19 mouse cellular contexts compared by ENCODE assay signal in the genomic region with DNA sequence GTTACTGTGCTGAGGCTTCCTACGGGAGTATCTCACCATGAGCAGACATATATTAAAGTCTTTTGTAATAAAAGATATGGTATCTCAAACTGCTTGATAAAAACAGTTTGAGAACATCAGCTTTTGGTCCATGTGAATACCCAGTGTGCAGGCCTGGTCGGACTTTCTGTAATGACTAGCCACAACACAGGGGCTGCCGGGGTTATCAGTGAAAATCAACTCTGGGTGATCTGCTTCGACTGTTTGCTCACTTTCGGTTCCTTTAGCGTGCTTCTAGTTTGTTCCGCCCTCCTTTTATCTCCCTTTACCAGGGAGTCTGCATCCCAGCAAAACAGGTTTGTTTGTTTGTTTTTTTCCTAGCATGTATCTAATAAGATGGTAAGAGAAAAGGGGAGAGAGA. TPM values are rescaled to one million over a fixed set of nuclear protein-coding genes. Genes with fewer than 3 reads are reported as not detected.
A peak's percentile ranks its signal among the peaks of the same experiment; 100 is the strongest.
DNase-seq lines count a peak whose midpoint lies in the region; ATAC-seq and TF ChIP-seq lines count a peak whose summit lies in the region.
"Had no signal": no experiment of that assay in that cellular context is flagged by ENCODE, and none has a peak within 500 bp of the region (broad histone marks: within the 10 kb centered on the region; RNA-seq: fewer than 3 reads in every experiment).

No protein-coding gene starts in this region.

- TF ChIP-seq CTCF in CH12.LX (conservative IDR thresholded peaks at IDR 0.05 in 1 of 2, IDR thresholded peaks at IDR 0.05 in 1 of 2; ENCODE audit: low read depth in 2 of 2, low read length in 2 of 2): no peak
- no peak for TF ChIP-seq CTCF in intestine, postnatal 0 days (IDR thresholded peaks at IDR 0.05; ENCODE audit: low read depth)

- H3K9me3 ChIP-seq in CH12.LX (replicated peaks; ENCODE audit: low read length): no peaks in the 10 kb centered on the region
- H3K9me3 ChIP-seq in intestine, postnatal 0 days (ENCODE audit: control insufficient read depth): no peaks in the 10 kb centered on the region
- H3K9me3 ChIP-seq: hindbrain, embryonic 15.5 days; limb, embryonic 15.5 days; midbrain, embryonic 15.5 days; neural tube, embryonic 12.5 days had no signal

- no peak overlapping the region for H3K9ac ChIP-seq in CH12.LX (ENCODE audit: insufficient read depth, low read depth)
- H3K9ac ChIP-seq in intestine, postnatal 0 days (ENCODE audit: low read depth, low read length): no peak overlapping the region
- H3K9ac ChIP-seq: hindbrain, embryonic 15.5 days; limb, embryonic 15.5 days; midbrain, embryonic 15.5 days; neural tube, embryonic 12.5 days had no signal

- no peak for TF ChIP-seq RAD21 in CH12.LX (IDR thresholded peaks at IDR 0.05; ENCODE audit: low read depth, low read length)

- dilution Hi-C loops in CH12.LX (cut with MboI; ENCODE audit: extremely low pct_ligation_motif_present, extremely low pct_unique_long_range_greater_than_20kb, low sequenced_read_pairs): no loop called here

- TF ChIP-seq EP300 in CH12.LX (IDR thresholded peaks at IDR 0.05; ENCODE audit: low read length): 0 out of 2 replicates have a peak, but pooled peaks have one; percentile 18

- no peaks in the 10 kb centered on the region for H3K79me2 ChIP-seq in CH12.LX (replicated peaks; ENCODE audit: control insufficient read depth, extremely low read depth, insufficient read depth, poor library complexity, severe bottlenecking)

- no peak for ATAC-seq in intestine, postnatal 0 days
- ATAC-seq in megakaryocyte-erythroid progenitor cell, adult 5-6 weeks (replicated peaks; ENCODE audit: low FRiP score, low TSS enrichment, poor library complexity, severe bottlenecking): peak; percentile 29
- ATAC-seq: forebrain, embryonic 16.5 days; midbrain, embryonic 15.5 days had no signal

- no peaks in the 10 kb centered on the region for H3K36me3 ChIP-seq in CH12.LX (replicated peaks in 1 of 2; ENCODE audit: control insufficient read depth in 1 of 2, insufficient read depth in 1 of 2, low read length in 1 of 2)
- H3K36me3 ChIP-seq in intestine, postnatal 0 days (ENCODE audit: control insufficient read depth, insufficient read depth): no peaks in the 10 kb centered on the region
- H3K36me3 ChIP-seq: hindbrain, embryonic 15.5 days; limb, embryonic 15.5 days; midbrain, embryonic 15.5 days; neural tube, embryonic 12.5 days had no signal

- H3K4me1 ChIP-seq in CH12.LX (ENCODE audit: control insufficient read depth in 1 of 2, insufficient read depth in 2 of 2): peaks cover 18 to 59% of the 10 kb centered on the region in 2 experiments
- 0 out of 2 replicates have a peak, but pooled peaks cover 2% of the 10 kb centered on the region for H3K4me1 ChIP-seq in intestine, postnatal 0 days (replicated peaks; ENCODE audit: control insufficient read depth, insufficient read depth, low read length)

- WGBS in intestine, postnatal 0 days: 31% methylated on average over 7 of the region's 7 CpGs

- in situ Hi-C loops in CH12.LX (cut with MboI; ENCODE audit: low pct_ligation_motif_present, low pct_unique_long_range_greater_than_20kb, low sequenced_read_pairs): loop anchor here (10.0 kb wide), 1 partner anchor 89 kb away; no protein-coding TSS in a partner anchor

- H3K4me2 ChIP-seq in CH12.LX (ENCODE audit: insufficient read depth, low read depth, poor library complexity, severe bottlenecking): no peak overlapping the region
- H3K4me2 ChIP-seq in intestine, postnatal 0 days (replicated peaks; ENCODE audit: low read depth): no peak overlapping the region
- H3K4me2 ChIP-seq: hindbrain, embryonic 15.5 days; limb, embryonic 15.5 days; midbrain, embryonic 15.5 days; neural tube, embryonic 12.5 days had no signal

- no peaks in the 10 kb centered on the region for H3K27me3 ChIP-seq in CH12.LX (replicated peaks)
- no peaks in the 10 kb centered on the region for H3K27me3 ChIP-seq in intestine, postnatal 0 days (replicated peaks; ENCODE audit: control insufficient read depth, insufficient read depth, low read length)
- H3K27me3 ChIP-seq: hindbrain, embryonic 15.5 days; limb, embryonic 15.5 days; midbrain, embryonic 15.5 days had no signal

- TF ChIP-seq POLR2A in CH12.LX (IDR thresholded peaks at IDR 0.05; ENCODE audit: low read depth, low read length): no peak

- no peak overlapping the region for H3K4me3 ChIP-seq in CH12.LX (replicated peaks in 1 of 3; ENCODE audit: low read depth in 2 of 3, low read length in 2 of 3, poor library complexity in 1 of 3)
- H3K4me3 ChIP-seq in intestine, postnatal 0 days (ENCODE audit: low read depth, low read length): no peak overlapping the region
- H3K4me3 ChIP-seq: heart, adult 2 months; hindbrain, embryonic 15.5 days; limb, embryonic 15.5 days; midbrain, embryonic 15.5 days; neural tube, embryonic 12.5 days had no signal

- no peak overlapping the region for H3K27ac ChIP-seq in CH12.LX (ENCODE audit: insufficient read depth, low read depth)
- H3K27ac ChIP-seq in intestine, postnatal 0 days (ENCODE audit: low read depth, low read length): peak overlapping the region; percentile 74
- H3K27ac ChIP-seq: heart, adult 2 months; hindbrain, embryonic 15.5 days; limb, embryonic 15.5 days; macrophage; midbrain, embryonic 15.5 days; neural tube, embryonic 12.5 days had no signal

- DNase-seq in CH12.LX (ENCODE audit: extremely low read depth): no peak
- DNase-seq in c-Kit-positive CD71-positive TER-119-negative erythroid progenitor cells, embryonic 14.5 days (ENCODE audit: low read depth): peak; percentile 42
- no peak for DNase-seq in retina, embryonic 14.5 days (ENCODE audit: low spot score)
- no peak for DNase-seq in yolk sac, embryonic 10.5 days (ENCODE audit: low spot score)
- DNase-seq in ovary, postnatal 36 days (ENCODE audit: low spot score): no peak
- DNase-seq: adrenal gland, adult 8-10 months; cerebellum, adult 9-11 months; embryo, embryonic 11 days; gastrocnemius, postnatal 10 days; heart, adult 2 months; thymus, postnatal 4 days had no signal

TF ChIP-seq in CH12.LX, 34 proteins besides CTCF, POLR2A, EP300 and RAD21:
- TF ChIP-seq JUND (conservative IDR thresholded peaks at IDR 0.05; ENCODE audit: low read depth, low read length) (no peak), IRF4 (IDR thresholded peaks at IDR 0.05; ENCODE audit: low read depth, low read length) (peak; percentile 50; the same call in 1 of the 2 replicates)
TF ChIP-seq in CH12.LX: peak in this region for 1.

RNA-seq across cellular contexts. Expression of a gene that starts 3.6 kb away (rescaled TPM):
- total RNA-seq in CH12.LX (2012; rRNA removed) (2.1 and 2.9 TPM in 2 replicates), CH12.LX (2014; rRNA removed) (1.7 and 2.2 TPM in 2 replicates)
- 4.7 and 5.6 TPM in 2 replicates for polyA plus RNA-seq in CH12.LX (2012; ENCODE audit: insufficient read length, low read depth)
- 57.2 and 64.1 TPM in 2 replicates for polyA plus RNA-seq in intestine, postnatal 0 days (2015; fragmentation: Nextera tagmentation; extraction: Ambion mirVana)
- total RNA-seq in megakaryocyte-erythroid progenitor cell, adult 5-6 weeks (2014; fragmentation: Nextera tagmentation): 58.6 and 71.5 TPM in 2 replicates
- total RNA-seq in megakaryocyte-erythroid progenitor cell, adult 5-6 weeks (2017): 15.3 and 23.4 TPM in 2 replicates

RNA-seq across cellular contexts. Expression of a gene that starts 26.5 kb away (rescaled TPM):
- 9.1 and 12.7 TPM in 2 replicates for total RNA-seq in CH12.LX (2012; rRNA removed)
- 21.3 and 23.6 TPM in 2 replicates for total RNA-seq in CH12.LX (2014; rRNA removed)
- 15.6 and 18.4 TPM in 2 replicates for polyA plus RNA-seq in CH12.LX (2012; ENCODE audit: insufficient read length, low read depth)
- 148 and 156 TPM in 2 replicates for polyA plus RNA-seq in intestine, postnatal 0 days (2015; fragmentation: Nextera tagmentation; extraction: Ambion mirVana)
- total RNA-seq in megakaryocyte-erythroid progenitor cell, adult 5-6 weeks (2014; fragmentation: Nextera tagmentation): 8.9 and 11.2 TPM in 2 replicates
- 2.1 and 4.2 TPM in 2 replicates for total RNA-seq in megakaryocyte-erythroid progenitor cell, adult 5-6 weeks (2017)
- polyA plus RNA-seq: macrophage had no signal

Comparison
In these comparisons a context has a peak if more than half of its experiments do, and no peak if none do; other contexts are left out.
1. RNA of a gene that starts 3.6 kb away (total RNA-seq): 15.3 to 71.5 TPM in megakaryocyte-erythroid progenitor cell, adult 5-6 weeks; 1.7 to 2.9 TPM in CH12.LX; every median in the first group is over 4 times any median in the second.